Mouse (Mus musculus) adrenal gland, adult 18-20 months (tissue): ENCODE measurements around the gene Angptl3. TPM values are rescaled to one million over a fixed set of nuclear protein-coding genes. Genes with fewer than 3 reads are reported as not detected.

Experiments used
- DNase-seq, 2 experiments: peaks; one replicate each; pipeline ENCODE4 v3.0.0; 2021 to 2022; ENCODE audit warnings: low spot score in 2 of 2
- long read RNA-seq, 2 experiments: library from polyadenylated mRNA; stranded (forward); transcript quantifications; one replicate each; pipeline ENCODE4 v2.0.0; 2021
- total RNA-seq, 2 experiments: library from RNA; stranded (reverse); gene quantifications; 1 replicate in 1 of 2; 2 replicates in 1 of 2; pipeline ENCODE4 v1.2.3; 2021

The Angptl3 gene
- total RNA-seq: under 1 TPM; 0.40 to 0.83 TPM
- long read RNA-seq, experiment 1, partial matches to known transcripts: 1 of 1 reads
- long read RNA-seq, experiment 1, other reads (novel, unspliced or antisense): 0 of 1 reads
- long read RNA-seq, experiment 2: 0 reads

GRCm38 (mm10) chr4:99030686-99031085, at the start of gene Angptl3:
Gene Angptl3, plus strand, starts transcription at chr4:99030954.
- no peak for DNase-seq

GRCm38 (mm10) chr4:98984701-98985100, 46.1 kb upstream of the Angptl3 start:
- DNase-seq: no peak

- DNase-seq: no peak
Measured at GRCm38 (mm10) chr4:98993491-98993890, 37.3 kb upstream of the Angptl3 start.

GRCm38 (mm10) chr4:99005574-99005973, 25.2 kb upstream of the Angptl3 start:
- no peak for DNase-seq

- no peak for DNase-seq
Measured at GRCm38 (mm10) chr4:99006319-99006718, 24.4 kb upstream of the Angptl3 start.

- DNase-seq: no peak
Measured at GRCm38 (mm10) chr4:99011039-99011438, 19.7 kb upstream of the Angptl3 start.

GRCm38 (mm10) chr4:99022221-99022620, 8.5 kb upstream of the Angptl3 start:
- DNase-seq: no peak

- no peak for DNase-seq
Measured at GRCm38 (mm10) chr4:99028377-99028776, 2.4 kb upstream of the Angptl3 start.

GRCm38 (mm10) chr4:99032921-99033320, 2.2 kb downstream of the Angptl3 start:
- DNase-seq: no peak

GRCm38 (mm10) chr4:99044854-99045253, 14.1 kb downstream of the Angptl3 start:
- no peak for DNase-seq

- DNase-seq: no peak
Measured at GRCm38 (mm10) chr4:99046471-99046870, 15.7 kb downstream of the Angptl3 start.

GRCm38 (mm10) chr4:99048581-99048980, 17.8 kb downstream of the Angptl3 start:
- no peak for DNase-seq

GRCm38 (mm10) chr4:99064524-99064923, 33.8 kb downstream of the Angptl3 start:
- no peak for DNase-seq

- DNase-seq: no peak
Measured at GRCm38 (mm10) chr4:99068806-99069205, 38.1 kb downstream of the Angptl3 start.

- no peak for DNase-seq
Measured at GRCm38 (mm10) chr4:99078005-99078404, 47.3 kb downstream of the Angptl3 start.

- DNase-seq: no peak
Measured at GRCm38 (mm10) chr4:99081169-99081568, 50.4 kb downstream of the Angptl3 start.

- no peak for DNase-seq
Measured at GRCm38 (mm10) chr4:99083862-99084261, 53.1 kb downstream of the Angptl3 start.

- DNase-seq: no peak
Measured at GRCm38 (mm10) chr4:99087760-99088485, 57.2 kb downstream of the Angptl3 start.

- no peak for DNase-seq
Measured at GRCm38 (mm10) chr4:99091151-99091701, 60.5 kb downstream of the Angptl3 start.

- DNase-seq: no peak
Measured at GRCm38 (mm10) chr4:99091777-99092176, 61.0 kb downstream of the Angptl3 start.
